Mouse (Mus musculus) kidney, postnatal 4 days (tissue): ENCODE measurements at regions not wholly inside any gene's neighbourhood (a gene's known extent, or its start where the extent isn't known, plus 50 kb on each side); places are given as distances from the start of the nearest gene placed in this dataset.
A peak's percentile ranks its signal among the peaks of the same experiment; 100 is the strongest.

Source experiments
- DNase-seq, 2 experiments: peaks; one replicate each; pipeline ENCODE4 v3.0.0; 2021; ENCODE audit warnings: mixed read lengths in 2 of 2

- DNase-seq = no peak
Measured at GRCm38 (mm10) chr19:18444324-18444723, 187.3 kb downstream of the Ostf1 start.

GRCm38 (mm10) chr19:18436351-18436750, 195.3 kb downstream of the Ostf1 start:
- DNase-seq = peak; percentile 50 to 67

GRCm38 (mm10) chr19:18420381-18420785, 211.2 kb downstream of the Ostf1 start:
- peak; percentile 47 to 66 for DNase-seq

- DNase-seq = no peak
Measured at GRCm38 (mm10) chr19:18418548-18418947, 213.1 kb downstream of the Ostf1 start.

GRCm38 (mm10) chr19:18377466-18378089, 254.0 kb downstream of the Ostf1 start:
- peak; percentile 5 to 7 for DNase-seq

- no peak for DNase-seq
Measured at GRCm38 (mm10) chr19:18368612-18369011, 263.0 kb downstream of the Ostf1 start.

GRCm38 (mm10) chr19:18353960-18354359, 277.7 kb downstream of the Ostf1 start:
- DNase-seq = no peak

- DNase-seq = no peak
Measured at GRCm38 (mm10) chr19:18345735-18346134, 285.9 kb downstream of the Ostf1 start.

GRCm38 (mm10) chr19:18343647-18344046, 288.0 kb downstream of the Ostf1 start:
- no peak for DNase-seq

- DNase-seq = no peak
Measured at GRCm38 (mm10) chr19:18343003-18343402, 288.6 kb downstream of the Ostf1 start.

GRCm38 (mm10) chr19:18337819-18338555, 293.6 kb downstream of the Ostf1 start:
- DNase-seq = no peak

GRCm38 (mm10) chr19:18336637-18337036, 295.0 kb downstream of the Ostf1 start:
- no peak for DNase-seq

GRCm38 (mm10) chr19:18334639-18335038, 297.0 kb downstream of the Ostf1 start:
- no peak for DNase-seq

- DNase-seq = no peak
Measured at GRCm38 (mm10) chr19:18331811-18332210, 299.8 kb downstream of the Ostf1 start.

GRCm38 (mm10) chr19:18329421-18329820, 302.2 kb downstream of the Ostf1 start:
- no peak for DNase-seq

GRCm38 (mm10) chr19:18318391-18318944, 313.2 kb downstream of the Ostf1 start:
- DNase-seq = no peak

GRCm38 (mm10) chr19:18273415-18273814, 358.2 kb downstream of the Ostf1 start:
- no peak for DNase-seq

- DNase-seq = peak; percentile 6 to 18
Measured at GRCm38 (mm10) chr19:18255074-18255684, 376.4 kb downstream of the Ostf1 start.

- DNase-seq = no peak
Measured at GRCm38 (mm10) chr19:18253333-18253732, 378.3 kb downstream of the Ostf1 start.
